Mouse (Mus musculus) cerebellum, postnatal 14 days (tissue): ENCODE measurements around the gene Map3k13.

Source experiments
- DNase-seq, 2 experiments: peaks; one replicate each; pipeline ENCODE4 v3.0.0; 2021; ENCODE audit warnings: mixed read lengths in 2 of 2

Map3k13 gene

GRCm38 (mm10) chr16:21813164-21813834 is 19.2 kb downstream of the Map3k13 start:
- DNase-seq: no peak

- peak; percentile 77 to 81 for DNase-seq
Observed at GRCm38 (mm10) chr16:21814861-21815668, 20.9 kb downstream of the Map3k13 start.

- peak; percentile 34 to 52 for DNase-seq
Observed at GRCm38 (mm10) chr16:21815669-21816010, 21.5 kb downstream of the Map3k13 start.

- no peak for DNase-seq
Observed at GRCm38 (mm10) chr16:21818132-21818531, 24.0 kb downstream of the Map3k13 start.

- DNase-seq: no peak
Observed at GRCm38 (mm10) chr16:21818629-21819028, 24.5 kb downstream of the Map3k13 start.

GRCm38 (mm10) chr16:21825612-21826031 is 31.5 kb downstream of the Map3k13 start:
- no peak for DNase-seq

GRCm38 (mm10) chr16:21827153-21827552 is 33.0 kb downstream of the Map3k13 start:
- DNase-seq: no peak

GRCm38 (mm10) chr16:21827581-21827980 is 33.4 kb downstream of the Map3k13 start:
- DNase-seq: no peak

- no peak for DNase-seq
Observed at GRCm38 (mm10) chr16:21829711-21830110, 35.6 kb downstream of the Map3k13 start.

GRCm38 (mm10) chr16:21830784-21831183 is 36.6 kb downstream of the Map3k13 start:
- no peak for DNase-seq

- DNase-seq: no peak
Observed at GRCm38 (mm10) chr16:21831764-21832163, 37.6 kb downstream of the Map3k13 start.

- DNase-seq: no peak
Observed at GRCm38 (mm10) chr16:21833469-21833868, 39.3 kb downstream of the Map3k13 start.

GRCm38 (mm10) chr16:21833970-21834369 is 39.8 kb downstream of the Map3k13 start:
- no peak for DNase-seq

GRCm38 (mm10) chr16:21834866-21835583 is 40.9 kb downstream of the Map3k13 start:
- DNase-seq: no peak

- no peak for DNase-seq
Observed at GRCm38 (mm10) chr16:21835584-21835931, 41.4 kb downstream of the Map3k13 start.

- peak; percentile 43 to 49 for DNase-seq
Observed at GRCm38 (mm10) chr16:21836311-21837072, 42.3 kb downstream of the Map3k13 start.

GRCm38 (mm10) chr16:21837694-21838093 is 43.5 kb downstream of the Map3k13 start:
- no peak for DNase-seq

- peak; percentile 84 to 85 for DNase-seq
Observed at GRCm38 (mm10) chr16:21845800-21846671, 51.9 kb downstream of the Map3k13 start.

- no peak for DNase-seq
Observed at GRCm38 (mm10) chr16:21848444-21848843, 54.3 kb downstream of the Map3k13 start.

GRCm38 (mm10) chr16:21848847-21849246 is 54.7 kb downstream of the Map3k13 start:
- no peak for DNase-seq

GRCm38 (mm10) chr16:21852374-21852773 is 58.2 kb downstream of the Map3k13 start:
- DNase-seq: no peak

GRCm38 (mm10) chr16:21853446-21853941 is 59.3 kb downstream of the Map3k13 start:
- no peak for DNase-seq
